16 mouse cellular contexts compared by ENCODE assay signal in genomic region chr2:60774501-60774900, GRCm38 (mm10). TPM values are rescaled to one million over a fixed set of nuclear protein-coding genes. Genes with fewer than 3 reads are reported as not detected.
DNase-seq lines count a peak whose midpoint lies in the region; ATAC-seq and TF ChIP-seq lines count a peak whose summit lies in the region.
"Had no signal": no experiment of that assay in that cellular context is flagged by ENCODE, and none has a peak within 500 bp of the region (broad histone marks: within the 10 kb centered on the region; RNA-seq: fewer than 3 reads in every experiment).

No protein-coding gene starts in this region.

- peak; percentile 10; the same call in 1 of the 2 replicates for ATAC-seq in liver, postnatal 0 days
- ATAC-seq in inflammation-experienced regulatory T-cells, adult 6 months: peak; percentile 87

- DNase-seq in liver, postnatal 0 days: no peak
- DNase-seq in liver: no peak
- DNase-seq in CD4-positive helper T cell, adult 2 months (ENCODE audit: low read depth, low spot score): peak; percentile 80
- peak; percentile 81 for DNase-seq in MEL (ENCODE audit: low read depth, low spot score)
- no peak for DNase-seq in adipocyte (ENCODE audit: low spot score)
- no peak for DNase-seq in frontal cortex, postnatal 25 days (ENCODE audit: low spot score in 2 of 2)
- no peak for DNase-seq in ovary, adult 18-20 months (ENCODE audit: low spot score)
- DNase-seq: cerebellum, adult 18-20 months; heart, postnatal 4 days; kidney, adult 11 months; kidney, postnatal 4 days had no signal

- 18% methylated on average over 3 of the region's 3 CpGs for WGBS in liver, postnatal 0 days (ENCODE audit: insufficient replicate concordance)

- H3K27ac ChIP-seq in liver, postnatal 0 days (ENCODE audit: low read depth): no peak overlapping the region
- peak overlapping the region; percentile 61 for H3K27ac ChIP-seq in MEL (ENCODE audit: control insufficient read depth, low read depth, low read length)
- H3K27ac ChIP-seq: forebrain, embryonic 10.5 days; limb, embryonic 13.5 days had no signal

- H3K4me1 ChIP-seq in liver, postnatal 0 days (ENCODE audit: insufficient read depth): no peaks in the 10 kb centered on the region
- H3K4me1 ChIP-seq in MEL (ENCODE audit: control insufficient read depth in 1 of 2, insufficient read depth in 2 of 2, low read length in 2 of 2): peaks cover 9 to 16% of the 10 kb centered on the region in 2 experiments
- H3K4me1 ChIP-seq: forebrain, embryonic 10.5 days had no signal

- H3K4me3 ChIP-seq in liver, postnatal 0 days (ENCODE audit: low read depth, low read length): no peak overlapping the region
- H3K4me3 ChIP-seq in MEL (ENCODE audit: control insufficient read depth in 1 of 2, insufficient read depth in 1 of 2, low read depth in 2 of 2, low read length in 2 of 2): no peak overlapping the region
- H3K4me3 ChIP-seq: forebrain, embryonic 10.5 days; limb, embryonic 13.5 days; myocyte had no signal

- no peak for TF ChIP-seq RAD21 in MEL (IDR thresholded peaks at IDR 0.05; ENCODE audit: low read depth, low read length)

- H3K27me3 ChIP-seq in liver, postnatal 0 days (ENCODE audit: insufficient read depth, low read length): no peaks in the 10 kb centered on the region
- no peaks in the 10 kb centered on the region for H3K27me3 ChIP-seq in MEL (ENCODE audit: control insufficient read depth in 1 of 2, insufficient read depth in 2 of 2, low read length in 2 of 2)
- H3K27me3 ChIP-seq: limb, embryonic 13.5 days had no signal

- H3K4me2 ChIP-seq in liver, postnatal 0 days (ENCODE audit: low read depth, low read length): no peak overlapping the region
- H3K4me2 ChIP-seq: limb, embryonic 13.5 days had no signal

- no peak overlapping the region for H3K9ac ChIP-seq in liver, postnatal 0 days (replicated peaks)
- peak overlapping the region; percentile 20 for H3K9ac ChIP-seq in MEL (ENCODE audit: control insufficient read depth, low read depth, low read length, poor library complexity, severe bottlenecking)
- H3K9ac ChIP-seq: limb, embryonic 13.5 days had no signal

- H3K9me3 ChIP-seq in liver, postnatal 0 days (ENCODE audit: low read length): peaks cover 3% of the 10 kb centered on the region; the same call in 1 of the 2 replicates
- H3K9me3 ChIP-seq in MEL (replicated peaks; ENCODE audit: insufficient read depth, low read length): no peaks in the 10 kb centered on the region

- peaks cover 49% of the 10 kb centered on the region for H3K36me3 ChIP-seq in liver, postnatal 0 days (replicated peaks; ENCODE audit: insufficient read depth, low read length)
- H3K36me3 ChIP-seq in MEL (ENCODE audit: control insufficient read depth in 1 of 2, insufficient read depth in 2 of 2, low read length in 2 of 2): peaks cover 0 to 16% of the 10 kb centered on the region in 2 experiments; a peak in 2 of 4 replicates

- no peak for TF ChIP-seq EP300 in liver, postnatal 0 days (IDR thresholded peaks at IDR 0.05; ENCODE audit: low read depth)
- peak; percentile 77 to 81 for TF ChIP-seq EP300 in MEL (IDR thresholded peaks at IDR 0.05; ENCODE audit: low read depth in 1 of 2, low read length in 2 of 2)

- TF ChIP-seq POLR2A in MEL (IDR thresholded peaks at IDR 0.05; ENCODE audit: control insufficient read depth in 1 of 2, insufficient read depth in 1 of 2, low read depth in 1 of 2, low read length in 2 of 2, poor library complexity in 1 of 2): no peak

- no peaks in the 10 kb centered on the region for H3K79me2 ChIP-seq in MEL (ENCODE audit: control insufficient read depth, insufficient read depth, low read length, poor library complexity)

- no peak for TF ChIP-seq CTCF in liver, postnatal 0 days (IDR thresholded peaks at IDR 0.05; ENCODE audit: low read depth)
- TF ChIP-seq CTCF in MEL (IDR thresholded peaks at IDR 0.05 in 2 of 3, conservative IDR thresholded peaks at IDR 0.05 in 1 of 3; ENCODE audit: control insufficient read depth in 1 of 3, insufficient read depth in 1 of 3, low read depth in 2 of 3, low read length in 3 of 3, poor library complexity in 1 of 3, severe bottlenecking in 1 of 3): no peak

TF ChIP-seq in MEL, 35 proteins besides CTCF, POLR2A, EP300 and RAD21:
- no peak for TF ChIP-seq NRF1 (IDR thresholded peaks at IDR 0.05; ENCODE audit: insufficient read depth, low read depth, low read length, poor library complexity, severe bottlenecking)
- peak; percentile 96 for TF ChIP-seq MXI1 (IDR thresholded peaks at IDR 0.05; ENCODE audit: low read depth, low read length)
- no peak for TF ChIP-seq ELF1 (IDR thresholded peaks at IDR 0.05; ENCODE audit: low read depth, low read length)
- TF ChIP-seq RCOR1 (IDR thresholded peaks at IDR 0.05; ENCODE audit: low read depth, low read length): 0 out of 2 replicates have a peak, but pooled peaks have one; percentile 38
- no peak for TF ChIP-seq ZKSCAN1 (IDR thresholded peaks at IDR 0.05; ENCODE audit: low read depth, low read length)
- TF ChIP-seq MAZ (IDR thresholded peaks at IDR 0.05; ENCODE audit: low read depth, low read length): no peak
- no peak for TF ChIP-seq GABPA (IDR thresholded peaks at IDR 0.05; ENCODE audit: low read depth, low read length)
- no peak for TF ChIP-seq MEF2A (IDR thresholded peaks at IDR 0.05; ENCODE audit: extremely low read depth, insufficient replicate concordance, low read depth, low read length, poor library complexity, severe bottlenecking)
- no peak for TF ChIP-seq MYB (IDR thresholded peaks at IDR 0.05; ENCODE audit: low read depth, low read length)
- peak; percentile 77 for TF ChIP-seq MAX (IDR thresholded peaks at IDR 0.05; ENCODE audit: low read length)
- TF ChIP-seq POLR2AphosphoS2 (IDR thresholded peaks at IDR 0.05; ENCODE audit: low read length): no peak
- no peak for TF ChIP-seq ZMIZ1 (IDR thresholded peaks at IDR 0.05; ENCODE audit: low read depth, low read length)
- peak; percentile 80 for TF ChIP-seq GATA1 (IDR thresholded peaks at IDR 0.05; ENCODE audit: low read depth, low read length)
- TF ChIP-seq ZC3H11A (IDR thresholded peaks at IDR 0.05; ENCODE audit: low read depth, low read length): no peak
- TF ChIP-seq JUND (IDR thresholded peaks at IDR 0.05; ENCODE audit: low read depth, low read length): no peak
- no peak for TF ChIP-seq ZNF384 (IDR thresholded peaks at IDR 0.05; ENCODE audit: low read depth, low read length)
- TF ChIP-seq USF2 (IDR thresholded peaks at IDR 0.05; ENCODE audit: borderline replicate concordance in 1 of 2, insufficient read depth in 1 of 2, low read depth in 1 of 2, low read length in 2 of 2): no peak
- no peak for TF ChIP-seq UBTF (IDR thresholded peaks at IDR 0.05; ENCODE audit: borderline replicate concordance, insufficient read depth, low read depth, low read length)
- TF ChIP-seq TBP (IDR thresholded peaks at IDR 0.05; ENCODE audit: low read depth, low read length): no peak
- TF ChIP-seq BHLHE40 (IDR thresholded peaks at IDR 0.05; ENCODE audit: borderline replicate concordance, low read depth, low read length): no peak
- no peak for TF ChIP-seq SMC3 (IDR thresholded peaks at IDR 0.05; ENCODE audit: low read depth, low read length)
- TF ChIP-seq USF1 (IDR thresholded peaks at IDR 0.05; ENCODE audit: low read depth, low read length): peak; percentile 71
- TF ChIP-seq E2F4 (IDR thresholded peaks at IDR 0.05; ENCODE audit: borderline replicate concordance, low read depth, low read length): no peak
- no peak for TF ChIP-seq MAFK (IDR thresholded peaks at IDR 0.05; ENCODE audit: borderline replicate concordance, low read depth, low read length)
- peak; percentile 75 for TF ChIP-seq MYC (IDR thresholded peaks at IDR 0.05; ENCODE audit: low read depth, low read length)
- TF ChIP-seq POLR2AphosphoS5 (IDR thresholded peaks at IDR 0.05; ENCODE audit: borderline replicate concordance, low read depth, low read length): no peak
- TF ChIP-seq ETS1 (IDR thresholded peaks at IDR 0.05; ENCODE audit: low read depth, low read length): peak; percentile 68
- no peak for TF ChIP-seq CHD2 (IDR thresholded peaks at IDR 0.05; ENCODE audit: low read length)
- TF ChIP-seq TCF12 (IDR thresholded peaks at IDR 0.05; ENCODE audit: low read depth, low read length): peak; percentile 71; the same call in 1 of the 2 replicates
- no peak for TF ChIP-seq NELFE (IDR thresholded peaks at IDR 0.05; ENCODE audit: low read depth, low read length)
- no peak for TF ChIP-seq HCFC1 (IDR thresholded peaks at IDR 0.05; ENCODE audit: low read depth, low read length)
- 0 out of 2 replicates have a peak, but pooled peaks have one; percentile 31 for TF ChIP-seq TAL1 (IDR thresholded peaks at IDR 0.05; ENCODE audit: low read length)
- TF ChIP-seq CHD1 (IDR thresholded peaks at IDR 0.05; ENCODE audit: low read depth, low read length): no peak
- TF ChIP-seq SIN3A (IDR thresholded peaks at IDR 0.05; ENCODE audit: low read length): peak; percentile 74
- no peak for TF ChIP-seq KAT2A (conservative IDR thresholded peaks at IDR 0.05; ENCODE audit: low read depth, low read length)
TF ChIP-seq in MEL: peak in this region for 10.

RNA-seq across cellular contexts. Expression of gene Itgb6, which starts 52.1 kb away (rescaled TPM):
- polyA plus RNA-seq in liver, postnatal 0 days (2015; fragmentation: Nextera tagmentation; extraction: Ambion mirVana): 0.06 and 0.07 TPM in 2 replicates
- not detected in 2 replicates for total RNA-seq in MEL (2012; rRNA removed)
- not detected for polyA plus RNA-seq in MEL (2012; ENCODE audit: insufficient read depth in 1 of 2, insufficient read length in 2 of 2, low read depth in 1 of 2, low replicate concordance in 2 of 2, missing spikeins in 1 of 2)
- polyA plus RNA-seq in inflammation-experienced regulatory T-cells, adult 6 months (2017; shearing (Covaris generic)): not detected
- total RNA-seq: left cerebral cortex, adult 18-20 months had no signal

Comparison
In these comparisons a context has a peak if more than half of its experiments do, and no peak if none do; other contexts are left out.
1. DNase-seq: peak in CD4-positive helper T cell, adult 2 months (single experiment) and MEL (single experiment); none in liver, postnatal 0 days (single experiment), liver (single experiment), adipocyte (single experiment), frontal cortex, postnatal 25 days (0 of 2) and ovary, adult 18-20 months (single experiment).